Mouse (Mus musculus) left cerebral cortex, adult 9 months (tissue): Measurements from ENCODE around the gene Bbc3.
A peak's percentile ranks its signal among the peaks of the same experiment; 100 is the strongest.
"Not testable (repeated sequence)": the region's sequence is repeated elsewhere in the genome, so short reads cannot be mapped to it uniquely, and the experiment has no call there.

ENCODE experiments used
- DNase-seq, 2 experiments: peaks; one replicate each; pipeline ENCODE4 v3.0.0; 2022; ENCODE audit warnings: low spot score in 2 of 2

Bbc3 gene

GRCm38 (mm10) chr7:16294346-16294745 is 13.8 kb upstream of the Bbc3 start:
- DNase-seq: no peak

GRCm38 (mm10) chr7:16294837-16295236 is 13.4 kb upstream of the Bbc3 start:
- peak; percentile 77 to 95 for DNase-seq

- DNase-seq: peak in 1 of 2 experiments; percentile 80
These were observed 12.8 kb upstream of the Bbc3 start for GRCm38 (mm10) chr7:16295321-16295900.

- DNase-seq: no peak
These were observed 12.0 kb upstream of the Bbc3 start for GRCm38 (mm10) chr7:16296146-16296545.

- DNase-seq: peak in 1 of 2 experiments; percentile 80
These were observed 11.3 kb upstream of the Bbc3 start for GRCm38 (mm10) chr7:16296766-16297390.

- DNase-seq: no peak
These were observed 10.6 kb upstream of the Bbc3 start for GRCm38 (mm10) chr7:16297616-16298015.

GRCm38 (mm10) chr7:16298927-16299326 is 9.3 kb upstream of the Bbc3 start:
- no peak for DNase-seq

GRCm38 (mm10) chr7:16299419-16300035 is 8.7 kb upstream of the Bbc3 start:
- DNase-seq: peak; percentile 87 to 95

- not testable (repeated sequence) for DNase-seq
These were observed 1.1 kb upstream of the Bbc3 start for GRCm38 (mm10) chr7:16307141-16307540.

GRCm38 (mm10) chr7:16308555-16309317 is 543 bp downstream of the Bbc3 start:
- DNase-seq: peak in 1 of 2 experiments; percentile 55

- peak in 1 of 2 experiments; percentile 81 for DNase-seq
These were observed 1.3 kb downstream of the Bbc3 start for GRCm38 (mm10) chr7:16309318-16310019.

GRCm38 (mm10) chr7:16310020-16310520 is 1.9 kb downstream of the Bbc3 start:
- DNase-seq: peak in 1 of 2 experiments; percentile 77

- DNase-seq: peak in 1 of 2 experiments; percentile 56
These were observed 2.6 kb downstream of the Bbc3 start for GRCm38 (mm10) chr7:16310521-16311452.

- peak in 1 of 2 experiments; percentile 41 for DNase-seq
These were observed 3.3 kb downstream of the Bbc3 start for GRCm38 (mm10) chr7:16311453-16312004.

- no peak for DNase-seq
These were observed 3.9 kb downstream of the Bbc3 start for GRCm38 (mm10) chr7:16312011-16312671.

- DNase-seq: peak in 1 of 2 experiments; percentile 37
These were observed 4.6 kb downstream of the Bbc3 start for GRCm38 (mm10) chr7:16312672-16313311.

GRCm38 (mm10) chr7:16313481-16314220 is 5.5 kb downstream of the Bbc3 start:
- DNase-seq: peak in 1 of 2 experiments; percentile 71

- peak in 1 of 2 experiments; percentile 46 for DNase-seq
These were observed 6.1 kb downstream of the Bbc3 start for GRCm38 (mm10) chr7:16314221-16314775.
